Mouse (Mus musculus) embryonic facial prominence, embryonic 10.5 days (tissue): Measurements from ENCODE around the gene Plcg1. TPM values are rescaled to one million over a fixed set of nuclear protein-coding genes. Genes with fewer than 3 reads are reported as not detected.

Experiments
- polyA plus RNA-seq: library from polyadenylated mRNA; unstranded; fragments of >200 nt; fragmentation: Nextera tagmentation; extraction: Ambion mirVana; gene quantifications from 2 replicates; pipeline ENCODE4 v1.2.1, GENCODE M21; 2016

Plcg1 gene
- polyA plus RNA-seq, 1 experiment from 2014 or later = 81.8 TPM

Other genes starting within 250 kb of the Plcg1 start
- 115 and 117 TPM in 2 replicates for gene Top1, start 85.4 kb upstream of the Plcg1 start, polyA plus RNA-seq
- gene Zhx3, start 141.7 kb downstream of the Plcg1 start, polyA plus RNA-seq = 6.7 and 7.6 TPM in 2 replicates
- 1.4 and 2.0 TPM in 2 replicates for gene Lpin3, start 149.4 kb downstream of the Plcg1 start, polyA plus RNA-seq
- gene Emilin3, start 181.0 kb downstream of the Plcg1 start, polyA plus RNA-seq = 2.2 and 3.5 TPM in 2 replicates